Mouse (Mus musculus): ENCODE results near the gene Sh3bgrl2. TPM values are rescaled to one million over a fixed set of nuclear protein-coding genes. Genes with fewer than 3 reads are reported as not detected.
A peak's percentile ranks its signal among the peaks of the same experiment; 100 is the strongest.

Gene Sh3bgrl2
- polyA plus RNA-seq, 1 experiment from 2014 or later = 11.1 TPM

DNA sequence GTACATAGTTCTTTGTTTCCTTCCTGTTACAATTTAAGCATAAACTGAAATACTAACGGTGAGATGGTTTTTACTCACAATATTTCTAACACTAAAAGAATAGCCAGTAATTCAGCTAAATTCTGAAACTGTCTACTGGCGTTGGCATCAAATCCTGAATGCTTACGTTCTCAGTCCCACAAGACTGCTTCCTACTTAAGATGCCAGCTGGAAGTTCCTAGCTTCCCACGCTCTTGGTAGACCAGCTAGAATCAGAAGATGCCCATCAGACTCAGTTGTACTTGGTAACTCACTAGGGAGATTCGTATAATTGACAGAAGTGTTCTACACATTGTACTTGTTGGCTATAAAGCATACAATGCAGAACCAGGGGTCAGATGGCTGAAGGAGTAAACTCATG lies 98.6 kb downstream of the Sh3bgrl2 start:
- 92% methylated on average over 5 of the region's 5 CpGs for WGBS
- H3K27me3 ChIP-seq (ENCODE audit: control insufficient read depth, insufficient read depth, low read length) = no peaks in the 10 kb centered on the region
- no peak overlapping the region for H3K4me2 ChIP-seq (ENCODE audit: low read depth, low read length)
- no peak for ATAC-seq (replicated peaks; ENCODE audit: extremely low read depth, insufficient read depth, low FRiP score)
- H3K9ac ChIP-seq (ENCODE audit: low read length) = no peak overlapping the region
- no peaks in the 10 kb centered on the region for H3K36me3 ChIP-seq (ENCODE audit: control insufficient read depth, insufficient read depth)
- H3K4me3 ChIP-seq (ENCODE audit: low read length) = no peak overlapping the region
- H3K9me3 ChIP-seq (replicated peaks; ENCODE audit: control insufficient read depth, low read length) = no peaks in the 10 kb centered on the region
- H3K4me1 ChIP-seq (ENCODE audit: control insufficient read depth, insufficient read depth, low read length) = peaks cover 6% of the 10 kb centered on the region
- no peak overlapping the region for H3K27ac ChIP-seq (ENCODE audit: low read length)

DNA sequence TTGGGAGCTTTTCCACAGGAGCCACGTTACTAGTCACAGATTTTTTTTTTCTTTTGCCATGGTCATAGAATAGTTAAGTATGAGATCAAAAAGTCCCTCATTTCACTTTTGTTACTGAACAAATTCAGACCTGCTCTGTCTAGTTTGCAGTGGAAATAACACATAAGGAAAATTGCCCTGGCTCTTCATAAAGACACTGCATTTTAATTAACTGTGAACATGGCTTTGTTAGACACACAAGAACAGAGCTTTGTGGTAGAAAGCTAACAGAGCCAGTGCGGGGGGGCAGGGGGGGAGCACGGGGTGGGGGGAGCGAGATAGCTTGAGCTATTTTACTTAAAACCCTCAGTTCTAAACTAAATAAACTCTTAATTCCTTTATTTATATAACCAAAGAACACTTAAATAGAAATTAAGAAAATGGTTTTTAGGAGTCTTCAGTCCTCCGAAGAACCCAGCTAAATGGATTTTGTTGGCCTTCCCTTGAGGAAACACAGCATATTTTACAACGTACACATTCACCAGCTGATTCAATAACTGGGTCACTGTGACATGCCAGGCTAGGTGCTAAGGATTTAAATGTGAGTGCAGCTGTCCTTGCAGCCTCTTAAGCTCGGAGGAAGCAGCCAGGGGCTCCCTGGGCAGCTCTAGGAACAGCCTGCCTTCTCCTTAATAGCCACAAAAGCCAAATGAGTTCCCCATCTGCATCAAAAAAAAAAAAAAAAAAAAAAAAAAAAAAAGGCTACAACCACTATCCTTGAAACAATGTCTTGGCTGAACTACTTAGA lies 100.0 kb downstream of the Sh3bgrl2 start:
- H3K36me3 ChIP-seq (ENCODE audit: control insufficient read depth, insufficient read depth) = no peaks in the 10 kb centered on the region
- H3K27ac ChIP-seq (ENCODE audit: low read length) = no peak overlapping the region
- H3K4me1 ChIP-seq (ENCODE audit: control insufficient read depth, insufficient read depth, low read length) = peaks cover 3% of the 10 kb centered on the region
- no peaks in the 10 kb centered on the region for H3K9me3 ChIP-seq (replicated peaks; ENCODE audit: control insufficient read depth, low read length)
- H3K4me2 ChIP-seq (ENCODE audit: low read depth, low read length) = no peak overlapping the region
- no peak overlapping the region for H3K9ac ChIP-seq (ENCODE audit: low read length)
- H3K27me3 ChIP-seq (ENCODE audit: control insufficient read depth, insufficient read depth, low read length) = no peaks in the 10 kb centered on the region
- H3K4me3 ChIP-seq (ENCODE audit: low read length) = no peak overlapping the region
- WGBS = 50% methylated on average over 7 of the region's 7 CpGs
- no peak for ATAC-seq (replicated peaks; ENCODE audit: extremely low read depth, insufficient read depth, low FRiP score)

DNA sequence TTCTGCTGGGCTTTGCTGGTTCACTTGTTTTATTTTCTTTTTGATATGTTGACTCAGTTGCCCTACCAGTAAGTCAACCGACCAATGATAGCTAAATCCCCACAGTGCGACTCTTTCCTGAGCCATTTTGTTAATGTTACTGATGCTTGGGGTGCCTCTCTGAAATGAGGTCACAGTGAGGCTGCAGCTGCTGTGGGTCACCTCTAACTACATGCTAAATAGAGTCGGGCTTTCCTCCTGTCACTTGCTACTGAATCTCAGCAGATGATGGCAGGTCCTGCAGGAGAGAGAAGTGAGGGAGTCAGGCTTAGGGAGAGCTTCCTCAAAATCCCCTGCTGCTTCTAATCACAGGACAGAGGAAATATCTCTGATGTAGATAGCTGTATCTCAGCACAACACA lies 100.6 kb downstream of the Sh3bgrl2 start:
- ATAC-seq (replicated peaks; ENCODE audit: extremely low read depth, insufficient read depth, low FRiP score) = no peak
- WGBS = 29% methylated on average over 3 of the region's 3 CpGs

DNA sequence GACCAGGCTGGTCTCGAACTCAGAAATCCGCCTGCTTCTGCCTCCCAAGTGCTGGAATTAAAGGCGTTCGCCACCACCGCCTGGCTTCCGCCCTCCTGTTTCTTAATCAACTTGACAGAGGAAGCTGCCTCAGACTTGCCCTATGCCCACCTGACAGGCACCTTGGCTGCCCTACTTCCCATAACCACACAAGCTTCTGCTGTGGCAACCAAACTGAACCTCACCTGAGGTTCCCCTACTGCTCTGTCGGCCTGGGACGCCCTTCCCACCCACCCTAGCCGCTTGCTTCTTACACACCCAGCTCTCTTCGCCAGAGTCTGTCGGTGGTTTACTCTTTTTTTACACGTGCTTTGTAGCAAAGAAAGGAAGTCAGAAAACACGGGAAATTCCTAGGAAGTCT lies 103.9 kb downstream of the Sh3bgrl2 start:
- Histone ChIP-seq H3K4me3 (ENCODE audit: low read length) (no peak overlapping the region), H3K4me2 (ENCODE audit: low read depth, low read length) (no peak overlapping the region), H3K9me3 (replicated peaks; ENCODE audit: control insufficient read depth, low read length) (peaks cover 4% of the 10 kb centered on the region; the same call in 1 of the 2 replicates), H3K4me1 (ENCODE audit: control insufficient read depth, insufficient read depth, low read length) (0 out of 2 replicates have a peak, but pooled peaks cover under 1% of the 10 kb centered on the region), H3K27ac (ENCODE audit: low read length) (no peak overlapping the region), H3K9ac (ENCODE audit: low read length) (no peak overlapping the region), H3K36me3 (ENCODE audit: control insufficient read depth, insufficient read depth) (no peaks in the 10 kb centered on the region), H3K27me3 (ENCODE audit: control insufficient read depth, insufficient read depth, low read length) (no peaks in the 10 kb centered on the region)
- WGBS = 71% methylated on average over 13 of the region's 13 CpGs
- ATAC-seq (replicated peaks; ENCODE audit: extremely low read depth, insufficient read depth, low FRiP score) = no peak

More for the DNA sequence above, 100.6 kb downstream of the Sh3bgrl2 start:
- Histone ChIP-seq H3K9ac (ENCODE audit: low read length) (no peak overlapping the region), H3K27me3 (ENCODE audit: control insufficient read depth, insufficient read depth, low read length) (no peaks in the 10 kb centered on the region), H3K9me3 (replicated peaks; ENCODE audit: control insufficient read depth, low read length) (no peaks in the 10 kb centered on the region), H3K4me3 (ENCODE audit: low read length) (no peak overlapping the region), H3K4me2 (ENCODE audit: low read depth, low read length) (no peak overlapping the region), H3K27ac (ENCODE audit: low read length) (no peak overlapping the region), H3K4me1 (ENCODE audit: control insufficient read depth, insufficient read depth, low read length) (no peaks in the 10 kb centered on the region), H3K36me3 (ENCODE audit: control insufficient read depth, insufficient read depth) (no peaks in the 10 kb centered on the region)

DNA sequence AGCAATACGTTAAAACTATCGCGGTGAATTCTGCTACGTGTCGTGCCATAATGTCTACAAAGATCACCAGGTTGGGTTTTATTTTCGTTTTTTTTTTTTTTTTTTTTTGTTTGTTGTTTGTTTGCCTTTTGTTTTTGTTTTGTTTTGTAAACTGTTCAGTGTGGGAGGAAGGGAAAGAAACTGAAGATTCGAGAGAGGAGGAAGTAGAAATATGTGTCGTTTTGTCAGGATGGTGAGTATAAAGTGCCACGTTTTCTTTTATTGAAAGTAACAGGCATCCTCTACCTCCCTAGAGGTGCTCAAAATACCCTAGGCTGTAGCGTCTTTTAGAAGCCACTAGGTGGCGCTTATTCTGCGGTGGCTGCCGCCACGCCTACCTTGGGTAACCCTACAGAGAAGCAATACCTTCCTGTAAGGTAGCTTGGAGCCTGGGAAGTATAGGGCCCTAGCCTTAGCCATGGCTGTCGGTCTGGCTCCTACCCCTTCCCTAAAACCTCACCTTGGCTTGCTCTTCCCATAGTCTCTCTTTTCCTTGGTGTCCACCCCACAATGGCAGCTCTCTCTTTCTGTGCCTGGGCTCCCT lies 104.6 kb downstream of the Sh3bgrl2 start:
- Histone ChIP-seq H3K36me3 (ENCODE audit: control insufficient read depth, insufficient read depth) (no peaks in the 10 kb centered on the region), H3K27ac (ENCODE audit: low read length) (no peak overlapping the region), H3K27me3 (ENCODE audit: control insufficient read depth, insufficient read depth, low read length) (no peaks in the 10 kb centered on the region), H3K4me1 (ENCODE audit: control insufficient read depth, insufficient read depth, low read length) (0 out of 2 replicates have a peak, but pooled peaks cover 4% of the 10 kb centered on the region), H3K4me2 (ENCODE audit: low read depth, low read length) (no peak overlapping the region), H3K4me3 (ENCODE audit: low read length) (no peak overlapping the region), H3K9me3 (replicated peaks; ENCODE audit: control insufficient read depth, low read length) (peaks cover 4% of the 10 kb centered on the region; the same call in 1 of the 2 replicates), H3K9ac (ENCODE audit: low read length) (no peak overlapping the region)
- WGBS = 27% methylated on average over 15 of the region's 15 CpGs
- ATAC-seq (replicated peaks; ENCODE audit: extremely low read depth, insufficient read depth, low FRiP score) = no peak; the same call in 1 of the 2 replicates

DNA sequence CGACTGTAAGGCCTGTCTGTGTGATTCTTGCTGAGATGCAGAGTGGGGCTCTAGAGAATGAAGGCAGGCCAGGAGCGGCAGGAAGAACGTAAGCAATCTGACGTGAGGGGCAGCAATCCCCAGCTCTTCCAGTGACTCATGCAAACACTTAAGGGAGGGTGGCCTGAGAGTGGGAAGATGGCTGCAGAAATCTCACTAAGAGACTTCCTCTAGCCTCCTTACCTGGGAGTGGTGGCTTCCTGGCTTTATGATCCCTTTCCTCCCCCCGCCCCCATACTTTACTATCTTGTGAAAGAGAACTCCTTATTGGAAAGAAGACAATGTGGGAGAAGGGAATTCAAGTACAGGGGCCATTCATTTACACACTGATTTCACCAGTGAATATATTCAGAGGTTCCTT lies 106.5 kb downstream of the Sh3bgrl2 start:
- Histone ChIP-seq H3K27ac (ENCODE audit: low read length) (no peak overlapping the region), H3K9ac (ENCODE audit: low read length) (no peak overlapping the region), H3K4me2 (ENCODE audit: low read depth, low read length) (no peak overlapping the region), H3K27me3 (ENCODE audit: control insufficient read depth, insufficient read depth, low read length) (no peaks in the 10 kb centered on the region), H3K9me3 (replicated peaks; ENCODE audit: control insufficient read depth, low read length) (peaks cover 4% of the 10 kb centered on the region; the same call in 1 of the 2 replicates), H3K36me3 (ENCODE audit: control insufficient read depth, insufficient read depth) (no peaks in the 10 kb centered on the region), H3K4me3 (ENCODE audit: low read length) (no peak overlapping the region), H3K4me1 (ENCODE audit: control insufficient read depth, insufficient read depth, low read length) (0 out of 2 replicates have a peak, but pooled peaks cover 4% of the 10 kb centered on the region)
- ATAC-seq (replicated peaks; ENCODE audit: extremely low read depth, insufficient read depth, low FRiP score) = no peak; the same call in 1 of the 2 replicates
- WGBS = 43% methylated on average over 5 of the region's 5 CpGs

DNA sequence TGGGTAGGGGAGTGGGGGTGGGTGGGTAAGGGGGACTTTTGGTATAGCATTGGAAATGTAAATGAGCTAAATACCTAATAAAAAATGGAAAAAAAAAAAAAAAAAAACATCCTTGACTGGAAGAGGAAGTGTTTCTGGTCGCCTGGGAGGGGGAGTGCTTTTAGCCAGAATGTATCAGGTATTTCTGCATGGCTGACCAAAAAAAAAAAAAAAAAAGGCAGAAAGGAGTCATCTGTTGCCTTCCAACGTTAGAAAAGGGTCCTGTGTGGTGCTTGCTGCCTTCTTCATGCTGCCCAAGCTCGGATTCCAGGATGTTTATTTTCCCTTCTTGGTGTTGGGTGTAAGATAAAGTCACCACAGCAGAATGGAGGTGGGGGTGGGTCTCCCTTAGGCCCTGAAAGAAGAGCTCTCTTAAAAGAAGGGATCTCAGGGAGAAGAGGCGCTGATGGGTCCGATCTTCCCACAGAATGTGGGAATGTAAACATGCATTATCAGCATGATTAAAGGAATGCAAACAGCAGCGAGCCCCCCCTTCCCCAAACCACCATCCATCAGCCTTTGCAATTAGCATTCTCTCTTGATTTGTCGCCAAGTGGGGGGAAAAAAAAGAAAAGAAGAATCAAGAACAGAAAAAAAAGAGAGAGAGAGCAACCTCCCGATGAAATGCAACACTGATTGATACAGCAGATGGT lies 109.0 kb downstream of the Sh3bgrl2 start:
- Histone ChIP-seq H3K9ac (ENCODE audit: low read length) (no peak overlapping the region), H3K27me3 (ENCODE audit: control insufficient read depth, insufficient read depth, low read length) (no peaks in the 10 kb centered on the region), H3K9me3 (replicated peaks; ENCODE audit: control insufficient read depth, low read length) (peaks cover 7% of the 10 kb centered on the region; the same call in 1 of the 2 replicates), H3K4me2 (ENCODE audit: low read depth, low read length) (peak overlapping the region; percentile 32), H3K27ac (ENCODE audit: low read length) (no peak overlapping the region), H3K36me3 (ENCODE audit: control insufficient read depth, insufficient read depth) (no peaks in the 10 kb centered on the region), H3K4me3 (ENCODE audit: low read length) (no peak overlapping the region), H3K4me1 (ENCODE audit: control insufficient read depth, insufficient read depth, low read length) (0 out of 2 replicates have a peak, but pooled peaks cover 4% of the 10 kb centered on the region)
- ATAC-seq (replicated peaks; ENCODE audit: extremely low read depth, insufficient read depth, low FRiP score) = no peak
- WGBS = 15% methylated on average over 8 of the region's 8 CpGs

DNA sequence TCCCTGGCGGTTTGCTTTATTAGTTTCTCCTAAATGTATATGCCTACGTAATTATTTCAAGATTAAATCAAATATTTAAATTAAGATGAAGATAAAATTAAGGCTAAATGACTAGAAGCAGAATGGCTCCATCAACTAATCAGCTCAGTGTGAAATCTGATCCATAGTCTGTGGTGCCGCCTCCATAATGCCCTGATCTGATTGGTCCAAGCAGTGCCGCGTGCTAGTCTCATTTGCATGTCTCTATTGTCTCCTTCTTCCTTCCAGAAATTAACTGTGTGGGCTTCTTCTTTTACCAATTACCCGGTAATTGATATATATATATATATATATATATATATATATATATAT lies 109.5 kb downstream of the Sh3bgrl2 start:
- no peaks in the 10 kb centered on the region for H3K36me3 ChIP-seq (ENCODE audit: control insufficient read depth, insufficient read depth)
- WGBS = 37% methylated on average over 6 of the region's 6 CpGs
- H3K27ac ChIP-seq (ENCODE audit: low read length) = no peak overlapping the region
- no peak for ATAC-seq (replicated peaks; ENCODE audit: extremely low read depth, insufficient read depth, low FRiP score)
- 0 out of 2 replicates have a peak, but pooled peaks cover 4% of the 10 kb centered on the region for H3K4me1 ChIP-seq (ENCODE audit: control insufficient read depth, insufficient read depth, low read length)
- H3K4me3 ChIP-seq (ENCODE audit: low read length) = no peak overlapping the region
- H3K9me3 ChIP-seq (replicated peaks; ENCODE audit: control insufficient read depth, low read length) = peaks cover 7% of the 10 kb centered on the region; the same call in 1 of the 2 replicates
- no peak overlapping the region for H3K9ac ChIP-seq (ENCODE audit: low read length)
- no peaks in the 10 kb centered on the region for H3K27me3 ChIP-seq (ENCODE audit: control insufficient read depth, insufficient read depth, low read length)
- H3K4me2 ChIP-seq (ENCODE audit: low read depth, low read length) = peak overlapping the region; percentile 32; the same call in 1 of the 2 replicates
